Mouse (Mus musculus) cerebellum, postnatal 4 days (tissue): ENCODE data around the gene Sacm1l.

ENCODE experiments used
- DNase-seq, 2 experiments: peaks; one replicate each; pipeline ENCODE4 v3.0.0; 2022; ENCODE audit warnings: low spot score in 2 of 2, mixed read lengths in 1 of 2

The Sacm1l gene

GRCm38 (mm10) chr9:123509638-123510604, 19.6 kb upstream of the Sacm1l start:
- DNase-seq = no peak

GRCm38 (mm10) chr9:123510926-123511325, 18.6 kb upstream of the Sacm1l start:
- DNase-seq = no peak

GRCm38 (mm10) chr9:123512482-123512881, 17.1 kb upstream of the Sacm1l start:
- DNase-seq = no peak

- no peak for DNase-seq
Observed at GRCm38 (mm10) chr9:123515087-123515486, 14.5 kb upstream of the Sacm1l start.

- DNase-seq = no peak
Observed at GRCm38 (mm10) chr9:123516641-123517385, 12.7 kb upstream of the Sacm1l start.

- DNase-seq = no peak
Observed at GRCm38 (mm10) chr9:123518969-123519894, 10.3 kb upstream of the Sacm1l start.

GRCm38 (mm10) chr9:123520735-123521134, 8.8 kb upstream of the Sacm1l start:
- no peak for DNase-seq

- peak in 1 of 2 experiments; percentile 20 for DNase-seq
Observed at GRCm38 (mm10) chr9:123523676-123524075, 5.9 kb upstream of the Sacm1l start.

- DNase-seq = peak in 1 of 2 experiments; percentile 63
Observed at GRCm38 (mm10) chr9:123525095-123525494, 4.5 kb upstream of the Sacm1l start.

- DNase-seq = no peak
Observed at GRCm38 (mm10) chr9:123526502-123526901, 3.1 kb upstream of the Sacm1l start.

- DNase-seq = no peak
Observed at GRCm38 (mm10) chr9:123528087-123528925, 1.3 kb upstream of the Sacm1l start.

- DNase-seq = peak; percentile 23 to 26
Observed at GRCm38 (mm10) chr9:123528926-123529295, 648 bp upstream of the Sacm1l start.

GRCm38 (mm10) chr9:123530158-123530475, 558 bp downstream of the Sacm1l start:
- no peak for DNase-seq

GRCm38 (mm10) chr9:123530566-123531130, 1.1 kb downstream of the Sacm1l start:
- no peak for DNase-seq

- DNase-seq = no peak
Observed at GRCm38 (mm10) chr9:123531234-123531633, 1.7 kb downstream of the Sacm1l start.

GRCm38 (mm10) chr9:123536613-123537012, 7.1 kb downstream of the Sacm1l start:
- no peak for DNase-seq

GRCm38 (mm10) chr9:123538189-123538588, 8.6 kb downstream of the Sacm1l start:
- no peak for DNase-seq

- no peak for DNase-seq
Observed at GRCm38 (mm10) chr9:123539093-123539492, 9.5 kb downstream of the Sacm1l start.

GRCm38 (mm10) chr9:123539823-123540222, 10.3 kb downstream of the Sacm1l start:
- DNase-seq = no peak

GRCm38 (mm10) chr9:123554599-123554998, 25.0 kb downstream of the Sacm1l start:
- no peak for DNase-seq
